Mouse (Mus musculus): ENCODE data around the gene Krtap24-1.

The Krtap24-1 gene

GRCm38 (mm10) chr16:88611922-88612321, at the start of gene Krtap24-1:
TSS of gene Krtap24-1 (minus strand) at chr16:88612279.
- DNase-seq (ENCODE audit: low read depth, low spot score) = no peak

GRCm38 (mm10) chr16:88657426-88657825, 45.3 kb upstream of the Krtap24-1 start:
- DNase-seq (ENCODE audit: low read depth, low spot score) = peak; percentile 16

GRCm38 (mm10) chr16:88651952-88652351, 39.9 kb upstream of the Krtap24-1 start:
- no peak for DNase-seq (ENCODE audit: low read depth, low spot score)

- no peak for DNase-seq (ENCODE audit: low read depth, low spot score)
Observed at GRCm38 (mm10) chr16:88651082-88651481, 39.0 kb upstream of the Krtap24-1 start.

GRCm38 (mm10) chr16:88647358-88647846, 35.3 kb upstream of the Krtap24-1 start, which contains the start of gene Krtap26-1:
TSS of gene Krtap26-1 (minus strand) at chr16:88647796.
- DNase-seq (ENCODE audit: low read depth, low spot score) = no peak

GRCm38 (mm10) chr16:88646366-88647111, 34.5 kb upstream of the Krtap24-1 start:
- DNase-seq (ENCODE audit: low read depth, low spot score) = no peak

GRCm38 (mm10) chr16:88640053-88640452, 28.0 kb upstream of the Krtap24-1 start:
- DNase-seq (ENCODE audit: low read depth, low spot score) = no peak

- DNase-seq (ENCODE audit: low read depth, low spot score) = peak; percentile 22
Observed at GRCm38 (mm10) chr16:88635142-88635541, 23.1 kb upstream of the Krtap24-1 start.

GRCm38 (mm10) chr16:88631474-88631873, 19.4 kb upstream of the Krtap24-1 start:
- no peak for DNase-seq (ENCODE audit: low read depth, low spot score)

GRCm38 (mm10) chr16:88627566-88627965, 15.5 kb upstream of the Krtap24-1 start, which contains the start of gene 2310079G19Rik:
TSS of gene 2310079G19Rik (minus strand) at chr16:88627666.
- DNase-seq (ENCODE audit: low read depth, low spot score) = no peak

- DNase-seq (ENCODE audit: low read depth, low spot score) = peak; percentile 9
Observed at GRCm38 (mm10) chr16:88612712-88613111, 633 bp upstream of the Krtap24-1 start.

- no peak for DNase-seq (ENCODE audit: low read depth, low spot score)
Observed at GRCm38 (mm10) chr16:88604570-88604969, 7.5 kb downstream of the Krtap24-1 start.

- DNase-seq (ENCODE audit: low read depth, low spot score) = no peak
Observed at GRCm38 (mm10) chr16:88602464-88602863, 9.6 kb downstream of the Krtap24-1 start.

GRCm38 (mm10) chr16:88600303-88600702, 11.8 kb downstream of the Krtap24-1 start:
- DNase-seq (ENCODE audit: low read depth, low spot score) = no peak

- peak; percentile 34 for DNase-seq (ENCODE audit: low read depth, low spot score)
Observed at GRCm38 (mm10) chr16:88599504-88600237, 12.4 kb downstream of the Krtap24-1 start.

- DNase-seq (ENCODE audit: low read depth, low spot score) = peak; percentile 38
Observed at GRCm38 (mm10) chr16:88592758-88593157, 19.3 kb downstream of the Krtap24-1 start.

- DNase-seq (ENCODE audit: low read depth, low spot score) = no peak
Observed at GRCm38 (mm10) chr16:88583338-88583737, 28.7 kb downstream of the Krtap24-1 start.

- no peak for DNase-seq (ENCODE audit: low read depth, low spot score)
Observed at GRCm38 (mm10) chr16:88575885-88576679, 36.0 kb downstream of the Krtap24-1 start.

- no peak for DNase-seq (ENCODE audit: low read depth, low spot score)
Observed at GRCm38 (mm10) chr16:88572904-88573404, 39.1 kb downstream of the Krtap24-1 start.

- no peak for DNase-seq (ENCODE audit: low read depth, low spot score)
Observed at GRCm38 (mm10) chr16:88570136-88570535, 41.9 kb downstream of the Krtap24-1 start.

- no peak for DNase-seq (ENCODE audit: low read depth, low spot score)
Observed at GRCm38 (mm10) chr16:88569732-88570131, 42.3 kb downstream of the Krtap24-1 start.

Measured in mesoderm, embryonic 11.5 days (tissue).